Mouse (Mus musculus) cerebellum, adult 8-10 months (tissue): ENCODE results near the gene Ilf2.
A peak's percentile ranks its signal among the peaks of the same experiment; 100 is the strongest.

Experiments used
- DNase-seq: peaks from one replicate; pipeline ENCODE4 v3.0.0; 2022

Gene Ilf2

DNA sequence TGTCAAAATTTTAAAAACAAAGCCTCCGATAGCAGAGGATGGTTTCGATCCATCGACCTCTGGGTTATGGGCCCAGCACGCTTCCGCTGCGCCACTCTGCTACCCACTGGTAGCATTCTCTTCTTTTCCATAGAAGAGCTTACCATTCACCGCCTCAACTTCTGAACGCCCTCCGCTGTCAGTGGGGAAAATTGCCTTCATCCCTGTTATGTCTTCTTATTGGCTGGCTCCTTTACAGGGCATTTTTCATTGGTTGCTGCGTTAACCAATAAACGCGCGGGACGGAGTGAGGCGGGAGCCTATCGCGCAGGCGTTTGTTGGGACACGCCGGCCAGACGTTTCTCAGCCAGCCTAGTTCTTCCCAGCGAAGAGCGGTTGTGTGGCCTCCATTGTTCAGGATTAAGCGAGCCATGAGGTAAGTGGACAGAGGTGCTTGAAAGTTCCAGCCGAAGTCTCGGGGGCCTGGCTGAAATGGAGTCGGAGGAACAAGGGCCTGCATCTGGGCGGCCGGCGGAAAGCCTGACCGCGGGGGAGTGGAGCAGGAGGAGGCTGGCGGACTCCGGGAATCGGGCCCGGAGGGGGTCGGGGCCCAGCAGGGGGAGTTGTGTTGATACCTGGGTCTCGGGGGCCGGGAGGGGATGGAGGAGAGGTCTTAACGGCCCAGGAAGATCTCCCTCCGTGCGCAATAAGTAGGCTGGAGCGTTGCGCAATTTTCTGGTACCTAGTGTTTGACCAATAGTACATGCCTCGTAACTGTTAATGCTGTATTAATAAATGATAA lies at the start of gene Ilf2:
TSS of gene Ilf2 (plus strand) at position 296 of the 781 bp plus-strand sequence.
- peak; percentile 96 for DNase-seq

DNA sequence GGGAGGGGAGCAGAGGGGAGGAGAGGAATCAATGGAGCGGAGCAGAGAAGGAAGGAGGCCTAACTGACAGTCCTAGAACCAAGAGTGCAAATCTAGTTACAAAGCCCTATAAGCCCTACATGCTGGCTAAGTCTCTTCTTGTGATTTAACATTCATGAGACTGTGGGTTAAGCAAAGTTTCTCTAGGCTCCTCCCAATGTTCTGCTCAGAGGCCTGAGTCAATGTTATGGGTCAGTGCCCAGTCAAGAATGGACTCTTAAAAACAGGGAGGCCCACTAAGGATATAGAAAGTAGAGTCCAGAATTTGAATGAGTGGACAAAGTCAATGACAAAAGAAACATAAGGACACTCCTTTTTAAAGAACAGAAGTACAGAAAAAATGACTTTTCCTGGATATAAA lies 48.4 kb upstream of the Ilf2 start:
- no peak for DNase-seq

DNA sequence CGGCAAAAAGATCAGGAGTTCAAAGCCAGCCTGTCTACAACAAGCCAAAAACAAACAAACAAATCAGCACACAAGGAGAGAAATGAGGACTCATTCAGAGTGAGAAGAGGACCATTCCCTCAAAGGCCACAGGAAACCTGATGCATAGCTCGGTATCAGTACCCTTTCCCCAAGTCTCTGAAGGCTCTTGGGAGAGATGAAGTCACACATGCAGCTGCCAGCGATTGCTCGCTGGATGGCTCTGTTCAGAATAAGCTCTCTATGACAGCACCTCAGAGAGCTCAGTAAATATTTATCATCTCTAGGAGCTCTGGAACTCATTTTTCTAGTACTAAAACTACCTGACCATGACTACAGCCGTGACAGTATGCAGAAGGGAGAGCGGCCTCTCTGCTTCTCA lies 47.7 kb upstream of the Ilf2 start:
- DNase-seq = no peak

DNA sequence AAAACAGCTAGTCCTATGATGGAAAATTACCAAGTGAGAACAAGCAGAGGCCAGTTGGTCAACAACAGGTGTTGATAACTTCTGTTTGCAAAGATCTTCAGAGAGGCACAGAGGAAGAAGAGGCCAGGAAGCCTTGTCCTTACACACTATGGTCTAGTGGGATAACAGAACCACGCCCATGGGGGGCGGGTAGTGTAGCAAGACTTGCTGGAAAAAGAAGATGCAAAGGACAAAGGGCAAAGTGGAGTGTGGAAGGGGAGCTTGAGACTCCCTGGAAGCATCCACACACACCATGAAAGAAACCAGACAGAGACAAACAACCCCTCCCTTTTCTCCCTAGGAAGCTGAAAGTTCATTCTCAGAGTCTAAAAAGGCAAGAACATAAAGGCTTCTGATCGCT lies 46.4 kb upstream of the Ilf2 start:
- DNase-seq = no peak

DNA sequence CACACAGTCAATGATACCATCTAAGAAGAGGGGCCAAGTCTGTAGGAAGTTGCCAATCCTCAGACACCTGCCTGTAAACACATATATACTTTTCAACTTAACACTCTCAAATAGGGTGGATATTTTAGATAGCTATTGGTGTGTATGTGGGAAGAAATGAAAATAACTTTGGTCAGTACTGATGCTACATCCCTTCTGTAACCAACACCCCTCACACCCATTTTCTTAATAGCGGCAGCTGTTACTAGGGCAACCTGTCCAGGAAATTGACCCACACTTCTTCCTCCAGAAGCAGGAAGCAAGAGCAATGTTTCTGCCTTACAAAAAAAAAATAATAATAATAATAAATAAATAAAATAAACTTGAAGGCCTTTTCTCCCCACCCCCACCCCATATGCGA lies 43.6 kb upstream of the Ilf2 start:
- no peak for DNase-seq

DNA sequence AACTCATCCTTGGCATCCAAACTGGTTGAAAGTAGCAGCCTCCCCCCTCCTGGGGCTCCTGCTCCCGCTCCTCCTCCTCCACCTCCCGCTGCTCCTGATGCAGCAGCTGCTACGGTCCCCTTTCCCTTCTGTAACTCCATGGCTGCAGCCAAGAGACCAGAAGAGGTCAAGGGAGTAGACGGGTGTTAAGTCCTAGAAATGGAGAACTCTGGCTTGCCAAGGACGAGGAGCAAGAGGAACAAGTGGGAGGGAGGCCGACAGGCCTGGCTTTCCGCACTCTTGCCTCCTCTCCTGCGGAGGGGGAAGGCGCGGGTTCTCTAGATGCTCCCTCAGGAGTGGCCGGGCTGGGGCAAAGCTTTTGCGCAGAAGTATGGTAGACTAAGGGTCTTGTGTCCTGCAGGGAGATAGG lies 43.1 kb upstream of the Ilf2 start:
- no peak for DNase-seq

DNA sequence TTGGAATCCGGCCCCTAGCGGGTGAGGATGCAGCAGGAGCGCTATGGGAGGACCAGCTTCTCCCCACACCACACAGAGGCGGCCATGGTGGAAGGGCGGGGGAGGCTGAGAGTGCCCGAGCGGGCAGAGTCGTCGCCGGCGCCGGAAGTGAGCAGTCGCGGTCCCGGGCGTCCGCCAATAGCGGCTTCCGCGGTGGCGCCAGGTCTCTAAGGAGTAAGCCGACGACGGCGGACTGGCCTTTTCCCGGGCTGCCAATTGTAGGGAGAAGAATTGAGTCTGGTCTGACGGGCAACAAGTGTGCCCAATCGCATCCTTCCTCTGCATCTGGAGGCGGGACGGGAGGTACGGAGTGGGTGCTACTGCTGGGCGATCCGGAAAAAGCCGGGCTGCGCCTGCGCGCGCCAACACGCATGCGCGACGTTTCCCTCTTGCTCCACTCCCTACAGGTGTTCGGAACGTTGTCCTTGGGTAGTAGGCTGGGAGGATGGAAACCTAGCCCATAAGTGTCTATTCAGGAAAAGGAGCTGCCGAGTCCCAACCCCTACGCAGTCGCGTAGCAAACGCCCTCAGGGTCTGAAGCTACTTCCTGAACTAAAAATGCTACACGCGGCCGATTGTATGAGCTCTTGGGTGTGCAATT lies 42.4 kb upstream of the Ilf2 start, which contains the start of gene Ints3:
TSS of gene Ints3 (minus strand) at position 242 of the 640 bp plus-strand sequence.
- peak; percentile 100 for DNase-seq

DNA sequence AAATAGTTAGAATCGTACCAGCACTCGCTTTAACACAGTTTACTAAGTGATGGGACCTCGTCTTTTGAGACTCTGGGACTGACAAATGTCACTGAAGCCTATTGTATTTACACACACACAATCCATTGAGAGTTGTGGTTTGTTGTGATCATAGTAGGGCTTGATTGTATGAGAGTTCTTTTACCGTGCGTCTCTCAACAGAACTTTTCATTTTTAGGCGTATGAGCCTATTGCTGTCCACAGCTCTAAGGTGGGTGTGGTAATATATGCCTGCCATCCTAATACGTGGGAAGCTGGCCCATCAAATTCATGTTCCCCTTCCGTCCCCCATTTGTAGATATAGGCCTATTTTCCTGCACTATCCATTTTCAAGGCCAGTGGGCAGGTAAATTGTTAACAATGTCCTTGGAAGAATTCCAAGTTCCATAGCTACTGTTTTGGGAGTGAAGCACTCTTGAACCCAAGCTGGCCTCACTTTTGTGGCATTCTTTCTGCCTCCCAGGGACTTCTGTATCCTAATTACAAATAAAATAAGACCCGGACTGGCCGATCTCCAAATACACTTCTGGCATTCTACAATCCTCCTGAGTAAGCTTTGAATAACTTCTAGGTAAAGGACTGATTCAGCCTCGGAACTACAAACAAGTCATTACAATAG lies 41.7 kb upstream of the Ilf2 start:
- DNase-seq = peak; percentile 20

DNA sequence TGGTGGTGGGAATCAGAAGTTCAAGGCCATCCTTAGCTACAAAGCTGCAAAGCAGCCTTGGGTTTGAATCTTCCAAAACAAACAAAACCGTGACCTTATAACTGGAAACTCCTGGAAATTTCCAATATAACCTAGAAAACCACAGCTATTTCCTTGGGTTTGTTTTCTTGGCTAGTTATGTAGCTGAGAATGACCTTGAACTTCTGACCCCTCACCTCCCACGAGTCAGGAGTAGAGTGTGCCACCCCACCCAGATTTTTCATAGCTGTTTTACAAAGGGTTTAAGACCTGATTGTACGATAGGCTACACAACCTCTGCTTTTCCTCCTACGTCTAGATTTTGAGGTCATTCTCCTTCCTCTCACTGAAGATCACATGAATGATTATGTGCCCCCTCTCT lies 38.8 kb upstream of the Ilf2 start:
- no peak for DNase-seq

DNA sequence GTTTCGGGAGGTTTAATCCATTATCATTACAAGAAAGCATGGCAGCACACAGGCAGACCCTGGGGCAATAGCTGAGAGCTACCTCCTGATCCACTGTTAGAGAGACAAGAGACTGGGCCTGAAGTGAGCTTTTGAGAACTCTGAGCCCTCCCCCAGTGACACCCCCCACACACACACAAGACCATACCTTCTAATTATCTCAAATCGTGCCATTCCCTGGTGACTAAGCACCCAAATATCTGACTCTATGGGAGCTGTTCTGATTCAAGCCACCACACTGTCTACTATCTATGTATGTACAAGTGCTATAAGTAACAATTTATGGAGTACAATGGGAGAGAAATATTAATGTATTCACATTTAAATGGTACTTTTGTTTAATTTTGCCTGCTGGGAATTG lies 35.2 kb upstream of the Ilf2 start:
- no peak for DNase-seq

DNA sequence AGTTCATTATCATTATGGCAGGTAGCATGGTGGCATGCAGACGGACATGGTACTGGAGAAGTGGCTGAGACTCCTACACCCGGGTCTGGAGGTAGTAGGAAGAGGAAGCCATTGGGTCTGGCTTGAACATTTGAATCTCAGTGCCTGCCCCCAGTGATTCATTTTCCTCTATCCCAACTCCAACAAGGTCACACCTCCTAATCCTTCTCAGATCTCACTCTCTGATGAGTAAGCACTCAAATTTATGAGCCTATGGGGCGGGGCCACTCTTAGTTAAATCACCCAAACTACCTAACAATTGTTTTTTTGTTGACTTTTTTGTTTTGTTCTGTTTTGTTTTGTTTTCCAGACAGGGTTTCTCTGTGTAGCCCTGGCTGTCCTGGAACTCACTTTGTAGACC lies 31.9 kb upstream of the Ilf2 start:
- DNase-seq = no peak

DNA sequence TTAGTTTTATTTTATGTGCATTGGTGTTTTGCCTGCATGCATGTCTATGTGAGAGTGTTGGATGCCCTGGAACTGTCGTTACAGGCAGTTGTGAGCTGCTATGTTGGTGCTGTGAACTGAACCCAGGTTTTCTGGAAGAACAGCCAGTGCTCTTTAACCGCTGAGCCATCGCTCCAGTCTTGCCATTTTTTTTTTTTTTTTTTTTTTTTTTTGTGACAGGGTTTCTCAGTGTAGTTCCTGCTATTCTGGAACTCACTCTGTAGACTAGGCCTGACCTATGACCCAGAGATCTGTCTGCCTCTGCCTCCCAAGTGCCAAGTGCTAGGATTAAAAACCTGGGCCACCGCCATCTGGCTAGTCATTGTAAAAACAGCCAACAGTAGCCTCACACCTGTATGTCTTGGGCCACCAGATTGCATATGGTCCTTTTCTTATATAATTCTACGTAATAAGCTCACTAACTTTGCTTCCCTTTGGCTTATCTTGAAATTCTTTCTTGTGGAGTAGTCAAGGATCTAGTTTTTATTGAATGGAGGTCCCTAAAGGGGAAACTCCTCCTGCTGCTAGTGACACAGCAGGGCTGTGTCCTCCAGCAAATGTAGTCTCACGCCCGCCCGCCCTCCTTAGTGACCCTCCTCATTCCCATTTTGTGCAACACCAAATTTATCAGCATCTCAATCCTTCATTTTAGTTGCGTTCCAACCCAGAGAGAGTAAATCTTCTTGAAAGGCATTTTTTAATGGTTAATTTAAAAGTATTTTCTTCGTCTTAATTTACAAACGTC lies 30.3 kb upstream of the Ilf2 start:
- DNase-seq = no peak

DNA sequence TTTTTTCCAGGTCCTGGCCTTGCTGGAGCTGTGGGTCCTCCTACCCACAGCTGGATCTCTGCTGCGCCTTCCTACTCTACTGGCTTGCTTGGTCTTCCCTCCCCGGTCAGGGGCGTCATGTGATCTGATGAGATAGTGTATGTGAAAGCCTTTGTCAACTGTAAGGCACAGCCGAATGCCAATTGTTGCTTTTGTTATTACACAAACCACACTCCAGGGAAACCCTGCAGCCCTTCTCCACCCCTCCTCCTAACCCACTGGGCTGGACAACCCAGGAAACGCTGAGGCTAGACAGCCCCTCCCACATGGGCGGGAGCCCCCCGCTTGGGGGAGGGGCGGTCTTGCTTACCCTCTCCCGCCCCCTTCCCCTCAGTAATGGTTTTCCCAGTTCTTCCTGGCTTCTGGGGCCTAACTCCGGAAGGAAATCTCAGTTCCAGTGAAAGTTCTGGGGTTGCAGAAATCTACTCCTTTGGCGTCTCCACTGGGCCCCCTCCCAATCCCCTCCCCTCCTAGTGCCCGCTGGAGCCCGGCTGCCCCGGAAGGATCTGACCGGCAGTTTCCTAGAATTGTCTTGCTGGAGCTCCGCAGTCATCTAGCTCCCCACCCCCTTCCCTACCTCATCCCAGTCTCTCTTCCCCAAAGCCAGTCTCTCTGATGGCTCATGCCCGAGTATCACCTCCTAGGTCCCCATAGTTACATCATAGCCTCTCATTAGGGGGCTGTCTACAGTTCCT lies 29.4 kb upstream of the Ilf2 start:
- DNase-seq = peak; percentile 19

DNA sequence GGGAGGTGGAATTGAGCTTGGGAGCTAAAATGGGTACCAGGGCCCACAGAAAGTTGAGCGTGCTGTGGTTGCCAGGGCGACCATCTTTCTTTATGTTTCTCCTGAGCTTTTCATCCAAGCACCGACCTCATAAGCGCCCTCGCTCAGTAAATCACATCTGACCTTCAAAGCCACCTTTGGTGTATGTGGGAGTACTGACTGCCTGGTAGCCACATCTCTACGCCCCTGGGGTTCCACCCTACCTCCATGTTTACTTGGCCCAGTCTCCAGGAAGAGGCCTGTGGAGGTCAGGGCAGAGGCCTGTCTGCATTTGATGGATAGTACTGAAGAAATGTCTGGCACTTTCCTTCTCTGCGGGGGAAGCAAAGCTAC lies 28.8 kb upstream of the Ilf2 start:
- no peak for DNase-seq

DNA sequence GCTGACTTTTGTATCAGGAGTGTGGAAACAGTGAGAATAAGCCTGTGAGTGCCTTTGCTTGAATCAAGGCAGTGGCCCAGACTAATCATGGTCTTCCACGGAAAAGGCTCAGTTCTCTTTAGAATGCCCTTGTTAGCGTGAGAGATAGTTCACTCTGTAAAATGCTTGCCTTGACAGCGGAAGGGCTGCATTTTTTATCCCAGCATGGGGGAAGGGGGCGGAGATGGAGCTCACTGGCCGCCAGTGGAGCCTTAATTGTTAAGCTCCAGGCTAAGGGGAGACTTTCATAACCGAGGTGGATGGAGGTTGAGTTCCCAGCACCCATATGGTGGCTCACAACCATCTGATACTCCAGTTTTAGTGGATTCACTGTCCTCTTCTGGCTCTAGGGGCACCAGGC lies 27.3 kb upstream of the Ilf2 start:
- no peak for DNase-seq

DNA sequence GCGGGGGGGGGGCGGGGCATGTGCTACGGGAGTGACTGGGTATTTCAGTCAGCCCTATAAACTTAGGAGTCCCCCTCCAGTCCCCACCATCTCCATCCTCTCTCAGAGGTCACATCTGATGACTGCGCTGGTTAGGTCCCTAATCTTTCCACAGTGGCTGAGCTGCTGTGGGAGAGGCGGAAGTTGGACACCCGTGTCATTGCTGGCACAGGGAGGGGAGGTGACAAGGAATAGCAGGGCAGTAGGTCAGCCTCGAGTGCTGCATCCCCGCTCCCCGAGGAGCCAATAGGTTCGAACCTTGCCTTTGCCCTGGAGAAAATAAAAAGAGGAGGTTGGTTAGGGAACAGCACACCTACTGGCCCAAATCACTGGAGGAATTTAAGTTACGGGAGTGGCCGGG lies 25.1 kb upstream of the Ilf2 start:
- DNase-seq = no peak

DNA sequence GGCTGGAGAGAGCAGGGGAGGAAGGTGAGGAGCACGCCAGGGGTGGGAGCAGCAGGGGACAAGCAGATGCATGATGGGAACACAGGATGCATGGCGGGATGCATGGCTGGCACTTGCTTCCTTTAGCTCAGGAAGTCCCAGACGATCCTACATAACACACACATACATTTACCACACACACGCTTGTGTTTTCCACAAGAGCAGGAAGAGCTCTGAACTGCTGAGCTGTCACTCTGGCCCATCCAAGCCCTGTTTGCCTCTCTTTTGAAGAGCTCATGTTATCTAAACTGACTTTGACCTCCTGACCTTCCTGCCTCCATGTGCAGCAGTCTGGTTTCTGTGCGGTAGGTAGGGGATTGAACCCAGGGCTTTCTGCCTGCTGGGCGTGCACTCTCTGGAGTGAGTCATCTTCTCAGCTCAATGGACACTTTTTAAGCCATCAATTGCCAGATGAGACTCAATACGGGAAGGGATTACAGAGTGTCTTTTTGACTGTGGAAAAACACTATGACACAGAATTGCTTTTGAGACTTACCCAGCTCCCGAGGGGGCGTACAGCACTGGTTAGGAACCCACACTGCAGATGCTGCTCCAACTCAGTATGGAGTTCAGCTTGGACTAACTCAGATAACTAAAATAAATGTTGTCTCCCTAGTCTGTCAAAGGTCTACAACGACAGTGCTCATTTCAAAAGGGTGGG lies 24.4 kb upstream of the Ilf2 start:
- no peak for DNase-seq

DNA sequence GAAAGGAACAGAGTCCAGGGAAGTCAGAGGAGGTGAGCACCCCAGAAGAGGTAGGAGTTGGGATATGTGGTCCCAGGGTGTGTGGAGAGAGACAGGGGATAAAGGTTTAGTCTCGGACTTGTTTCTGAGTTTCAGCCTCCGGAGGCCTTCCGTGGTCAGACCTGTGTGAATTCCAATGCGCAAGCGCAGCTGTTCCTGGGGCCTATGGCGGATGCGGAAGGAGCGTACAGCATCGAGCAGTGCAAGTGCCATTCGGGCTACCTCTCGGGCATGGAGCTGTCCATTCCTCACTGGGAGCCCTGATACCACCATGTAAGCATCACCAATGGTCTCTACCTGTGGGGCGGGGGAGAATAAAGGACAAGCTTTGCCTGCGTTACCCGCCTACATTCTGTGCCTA lies 21.0 kb upstream of the Ilf2 start:
- no peak for DNase-seq

DNA sequence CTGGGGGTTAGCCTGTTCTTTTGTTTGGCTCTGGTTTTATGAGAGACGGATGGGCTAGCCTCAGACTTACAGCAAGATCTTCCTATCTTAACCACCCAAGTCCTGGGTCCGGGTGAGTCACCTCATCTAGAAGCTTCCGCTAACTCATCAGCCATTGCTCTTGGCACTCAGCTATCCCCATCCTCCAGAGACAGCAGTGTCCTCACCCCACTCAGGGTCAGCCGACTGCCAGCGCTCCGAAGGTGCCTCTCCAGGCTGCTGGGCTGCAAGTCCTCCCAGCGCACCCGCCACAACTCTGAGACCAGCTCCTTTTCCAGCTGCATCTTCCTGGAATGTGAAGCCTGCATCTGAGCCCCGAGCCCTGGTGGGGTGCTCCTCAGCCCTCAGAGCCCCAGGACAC lies 16.2 kb upstream of the Ilf2 start:
- no peak for DNase-seq

DNA sequence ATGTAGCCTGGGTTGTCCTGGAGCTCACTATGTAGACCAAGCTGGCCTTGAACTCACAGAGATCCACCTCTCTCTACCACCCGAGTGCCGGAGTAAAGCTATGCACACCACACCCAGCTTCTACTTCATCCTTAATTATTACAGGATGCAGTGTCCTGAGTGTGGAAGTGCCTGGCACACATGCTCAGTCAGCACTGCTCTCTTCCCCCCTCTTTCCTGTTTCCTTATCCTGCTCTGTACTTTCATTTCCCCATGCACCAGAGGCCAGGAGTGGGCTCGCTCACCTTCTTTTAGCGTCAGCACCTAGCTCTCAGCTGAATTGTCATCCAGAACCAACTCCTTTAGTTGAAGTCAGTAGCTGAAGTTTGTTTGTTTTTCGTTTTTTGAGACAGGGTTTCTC lies 15.6 kb upstream of the Ilf2 start:
- DNase-seq = no peak

DNA sequence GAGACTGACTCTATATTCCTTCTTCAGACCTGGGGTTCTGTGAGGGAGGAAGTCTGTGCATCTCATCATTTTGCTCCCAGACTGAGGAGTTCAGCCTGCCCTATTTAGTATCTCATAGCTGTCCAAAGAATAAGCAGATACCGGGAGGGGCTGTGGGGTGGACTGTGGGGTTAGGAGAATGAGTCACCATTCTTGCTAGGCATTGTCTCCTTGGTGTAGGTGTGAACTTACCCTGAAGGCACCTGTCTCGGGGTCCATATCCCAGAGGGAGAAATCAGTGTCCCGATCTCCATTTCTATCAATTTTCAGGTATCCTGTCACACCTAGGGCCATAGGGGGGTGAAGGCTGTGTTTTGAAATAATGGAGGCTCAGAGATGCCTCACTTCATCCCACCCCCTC lies 14.0 kb upstream of the Ilf2 start:
- no peak for DNase-seq

DNA sequence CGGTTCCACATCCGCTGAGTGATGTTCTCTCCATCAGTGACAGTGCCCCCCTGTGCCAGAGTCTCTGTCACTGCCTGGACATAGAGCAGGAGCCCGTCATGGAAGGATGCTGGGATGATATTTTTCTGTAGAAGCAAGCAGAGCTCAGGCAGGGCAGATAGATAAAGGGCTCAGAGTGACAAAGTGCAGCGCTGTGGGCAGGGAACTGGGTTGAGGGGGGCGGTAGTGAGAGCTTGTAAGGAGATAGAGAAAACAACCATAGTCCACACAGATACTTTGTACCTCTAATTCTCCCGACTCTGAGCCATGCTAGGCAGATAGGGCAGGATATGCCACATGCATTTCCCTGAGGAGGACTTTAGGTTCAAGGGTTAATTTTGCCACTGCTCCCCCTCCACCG lies 13.3 kb upstream of the Ilf2 start:
- DNase-seq = no peak
